Mouse (Mus musculus) layer of hippocampus, adult 2 months (tissue): ENCODE measurements at regions not wholly inside any gene's neighbourhood (a gene's known extent, or its start where the extent isn't known, plus 50 kb on each side); places are given as distances from the start of the nearest gene placed in this dataset.
A peak's percentile ranks its signal among the peaks of the same experiment; 100 is the strongest.

Experiments
- DNase-seq, 2 experiments: peaks; one replicate each; pipeline ENCODE4 v3.0.0; 2022; ENCODE audit warnings: low spot score in 2 of 2
- H3K27ac ChIP-seq: fragments of 200-600 bp; 2 replicates; pipeline ENCODE4 v1.8.1; 2022
- H3K4me3 ChIP-seq: fragments of 200-600 bp; 2 replicates; pipeline ENCODE4 v1.8.1; 2022; ENCODE audit warnings: mild to moderate bottlenecking
- CTCF ChIP-seq: fragments of 200-600 bp; conservative IDR thresholded peaks from 2 replicates; pipeline ENCODE4 v1.8.1; 2022; ENCODE audit warnings: antibody characterized with exemption, mild to moderate bottlenecking, moderate library complexity

GRCm38 (mm10) chr13:85848276-85848675 is 198.4 kb downstream of the Cox7c start:
- no peak overlapping the region for H3K27ac ChIP-seq
- TF ChIP-seq CTCF = no peak

DNA sequence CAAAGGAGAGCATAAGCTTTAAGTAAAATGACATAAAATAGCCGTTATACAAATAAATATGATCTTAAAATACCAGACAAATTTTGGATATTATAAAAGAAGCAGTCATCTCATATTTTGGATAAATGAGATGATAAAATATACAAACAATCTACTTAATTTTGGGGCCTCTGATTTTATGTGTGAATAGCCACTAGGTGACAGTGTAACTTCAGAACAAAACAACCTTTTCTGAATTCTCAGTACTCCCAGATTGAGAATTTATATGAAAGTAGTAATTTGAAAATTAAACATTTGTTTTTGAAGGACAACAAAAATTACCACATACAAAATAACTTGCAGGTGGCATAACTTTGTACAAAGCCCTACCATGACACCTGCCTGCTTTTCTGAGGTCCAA is 216.8 kb downstream of the Cox7c start:
- peak; percentile 87 for TF ChIP-seq CTCF
- DNase-seq = no peak
- Histone ChIP-seq H3K4me3 (no peak overlapping the region), H3K27ac (no peak overlapping the region)

More at GRCm38 (mm10) chr13:85848276-85848675, 198.4 kb downstream of the Cox7c start:
- no peak for DNase-seq
- H3K4me3 ChIP-seq = no peak overlapping the region
